Mouse (Mus musculus): Measurements from ENCODE around the gene Coro2b.

DNA sequence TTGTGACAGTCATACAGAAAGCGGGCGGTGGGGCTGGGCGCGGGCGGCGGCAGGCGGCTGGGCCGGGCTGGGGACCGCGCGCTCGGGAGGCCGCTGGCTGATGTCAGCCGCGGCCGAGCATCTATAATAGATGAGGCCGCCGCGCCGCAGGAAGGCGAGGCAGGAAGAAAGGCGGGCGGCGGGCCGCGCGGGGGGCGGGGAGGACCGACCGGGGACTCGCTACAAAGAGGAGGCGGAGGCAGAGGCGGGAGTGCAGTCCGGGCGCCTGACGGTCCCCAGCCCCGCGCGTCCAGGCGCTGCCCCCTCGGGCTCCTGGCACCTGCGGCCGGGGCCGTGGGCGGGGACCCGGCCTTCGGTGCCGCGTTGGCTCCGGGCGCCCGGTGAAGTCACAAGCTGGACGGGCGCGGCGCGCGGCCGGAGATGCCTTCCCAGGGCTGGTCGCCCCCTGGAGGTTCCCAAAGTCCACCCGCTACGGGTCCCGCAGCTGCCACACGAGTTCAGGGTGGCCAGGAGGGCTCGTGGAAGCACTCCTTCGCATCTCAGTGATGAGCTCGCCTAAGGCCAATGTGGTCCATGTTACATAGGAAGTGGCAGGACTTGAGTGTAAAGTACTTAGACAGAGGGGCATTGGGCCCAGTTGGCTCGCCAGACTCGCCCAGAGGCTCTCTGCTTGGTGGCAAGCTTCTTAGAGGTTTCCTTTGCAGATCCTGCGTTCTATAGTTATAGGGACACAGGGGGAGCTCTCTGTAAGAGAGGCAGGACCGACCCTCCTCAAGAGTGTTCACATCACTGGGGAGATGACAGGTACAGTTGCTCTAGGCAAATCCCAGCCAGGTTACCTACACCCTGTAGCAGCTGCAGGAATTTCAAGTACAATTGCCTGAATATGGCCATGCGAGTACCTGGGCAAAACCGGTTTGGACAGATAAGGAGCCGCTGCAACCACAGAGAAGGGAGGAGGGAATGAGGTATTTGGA, at the start of gene Coro2b:
- TF ChIP-seq CTCF (IDR thresholded peaks at IDR 0.05; ENCODE audit: control insufficient read depth, insufficient read depth, low read length), result no peak
- no peak for TF ChIP-seq POLR2A (IDR thresholded peaks at IDR 0.05; ENCODE audit: borderline replicate concordance, control insufficient read depth, low read depth, low read length)
